Mouse (Mus musculus) liver, embryonic 14.5 days (tissue): ENCODE data around the gene Syt5.

Source experiments
- CTCF ChIP-seq: IDR thresholded peaks from 2 replicates; pipeline ENCODE4 v1.5.1; 2016; ENCODE audit warnings: antibody characterized with exemption, low read depth, control low read depth
- EP300 ChIP-seq: IDR thresholded peaks from 2 replicates; pipeline ENCODE4 v1.6.1; 2016; ENCODE audit warnings: antibody characterized with exemption, low read depth

GRCm38 (mm10) chr7:4491308-4491707 is 56.0 kb downstream of the Syt5 start:
- no peak for TF ChIP-seq CTCF
- no peak for TF ChIP-seq EP300
